Mouse (Mus musculus) bone marrow, adult 2 months (tissue): ENCODE data around the gene Gm49383. TPM values are rescaled to one million over a fixed set of nuclear protein-coding genes. Genes with fewer than 3 reads are reported as not detected.
A peak's percentile ranks its signal among the peaks of the same experiment; 100 is the strongest.

Source experiments
- H3K27ac ChIP-seq: fragments of 200-500 bp; 2 replicates; pipeline ENCODE4 v1.5.1; 2012; ENCODE audit warnings: low read depth, mild to moderate bottlenecking, control low read depth, inconsistent platforms, low read length; ENCODE audit not compliant: control insufficient read depth, poor library complexity, insufficient read depth
- H3K4me1 ChIP-seq: fragments of 200-500 bp; 2 replicates; pipeline ENCODE4 v1.6.1; 2011; ENCODE audit warnings: low read length; ENCODE audit not compliant: control insufficient read depth, insufficient read depth
- H3K4me3 ChIP-seq: fragments of 200-500 bp; replicated peaks from 2 replicates; pipeline ENCODE3; 2011; ENCODE audit warnings: mild to moderate bottlenecking, low read depth, low read length, control low read depth; ENCODE audit not compliant: control insufficient read depth
- CTCF ChIP-seq: fragments of 200-500 bp; IDR thresholded peaks from 2 replicates; pipeline ENCODE4 v1.5.1; 2011; ENCODE audit warnings: low read length, control low read depth; ENCODE audit not compliant: control insufficient read depth, insufficient read depth
- POLR2A ChIP-seq: fragments of 200-500 bp; IDR thresholded peaks from 2 replicates; pipeline ENCODE4 v1.6.1; 2011; ENCODE audit warnings: low read depth, mild to moderate bottlenecking, control low read depth, low read length, borderline replicate concordance; ENCODE audit not compliant: control insufficient read depth
- WGBS: fragments of 180-500 bp; shearing (Covaris S2); methylation state at CpG from one replicate; pipeline ENCODE4 v1.1.7; 2018; 5-methylcytosine and 5-hydroxymethylcytosine counted together
- polyA plus RNA-seq: library from polyadenylated mRNA; stranded (reverse); fragments of >200 nt; gene quantifications from 2 replicates; pipeline ENCODE4 v1.2.4, GENCODE M21; 2011; ENCODE audit warnings: low replicate concordance; ENCODE audit not compliant: missing spikeins, insufficient read depth, insufficient read length

The Gm49383 gene
- polyA plus RNA-seq, 1 experiment = not detected

DNA sequence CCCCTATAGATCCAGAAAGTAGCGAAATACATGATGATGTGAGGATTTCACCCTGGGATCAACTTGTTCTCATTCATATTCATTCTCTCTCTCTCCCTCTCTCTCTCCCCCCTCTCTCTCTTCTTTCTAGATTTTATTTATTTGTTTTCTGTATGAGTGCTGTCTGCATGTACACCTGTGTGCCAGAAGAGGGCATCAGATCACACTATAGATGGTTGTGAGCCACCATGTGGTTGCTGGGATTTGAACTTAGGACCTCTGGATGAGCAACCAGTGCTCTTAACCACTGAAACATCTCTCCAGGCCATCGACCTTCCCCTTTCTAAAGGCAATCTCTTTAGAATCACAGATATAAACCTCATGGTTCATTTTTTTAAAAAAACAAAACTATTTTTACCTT lies 11.6 kb upstream of the Gm49383 start:
- no peak overlapping the region for H3K4me3 ChIP-seq
- 79% methylated on average over 2 of the region's 2 CpGs for WGBS
- no peak overlapping the region for H3K27ac ChIP-seq

DNA sequence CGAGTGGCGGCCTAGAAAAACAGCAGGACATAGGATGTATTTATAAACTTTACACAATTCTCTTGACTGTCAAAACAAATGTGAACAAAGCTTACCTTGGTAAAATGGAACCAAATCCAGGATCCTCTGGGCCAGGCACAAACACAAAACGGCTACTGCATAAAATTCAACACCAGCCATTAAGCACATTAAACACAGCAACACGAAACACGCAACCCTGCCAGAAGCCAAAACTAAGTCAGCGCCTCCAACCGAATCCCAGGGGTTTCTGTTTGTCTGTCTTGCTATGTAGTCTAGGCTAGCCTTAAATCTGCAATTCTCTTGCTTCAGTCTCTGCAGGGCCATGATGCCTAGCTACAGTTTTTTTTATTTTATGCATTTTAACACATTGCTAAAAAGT lies 11.0 kb upstream of the Gm49383 start:
- Histone ChIP-seq H3K27ac (no peak overlapping the region), H3K4me1 (no peaks in the 10 kb centered on the region), H3K4me3 (no peak overlapping the region)
- TF ChIP-seq CTCF = no peak
- TF ChIP-seq POLR2A = no peak
- 95% methylated on average over 7 of the region's 7 CpGs for WGBS

More for the DNA sequence above, 11.6 kb upstream of the Gm49383 start:
- H3K4me1 ChIP-seq = no peaks in the 10 kb centered on the region
- no peak for TF ChIP-seq CTCF
- no peak for TF ChIP-seq POLR2A

DNA sequence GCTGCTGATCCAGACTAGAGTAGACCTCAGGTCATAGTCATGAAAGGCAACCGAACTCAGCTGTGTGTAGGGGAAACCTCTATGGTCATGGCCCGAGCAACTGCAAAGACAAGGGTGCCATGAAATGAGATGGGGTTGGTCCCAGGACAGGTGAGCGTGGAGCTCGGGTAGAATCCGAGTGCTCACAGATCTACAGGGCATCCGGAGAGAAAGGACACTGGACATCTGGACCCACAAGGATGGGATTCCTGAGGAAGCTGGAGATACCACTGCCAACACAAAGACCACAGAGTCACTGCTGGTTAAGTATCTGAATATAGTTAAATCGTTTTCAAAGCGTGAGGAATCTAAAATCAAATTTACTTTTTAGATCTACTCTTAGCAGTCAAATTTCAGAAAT lies 10.5 kb upstream of the Gm49383 start:
- TF ChIP-seq POLR2A (no peak), CTCF (no peak)

DNA sequence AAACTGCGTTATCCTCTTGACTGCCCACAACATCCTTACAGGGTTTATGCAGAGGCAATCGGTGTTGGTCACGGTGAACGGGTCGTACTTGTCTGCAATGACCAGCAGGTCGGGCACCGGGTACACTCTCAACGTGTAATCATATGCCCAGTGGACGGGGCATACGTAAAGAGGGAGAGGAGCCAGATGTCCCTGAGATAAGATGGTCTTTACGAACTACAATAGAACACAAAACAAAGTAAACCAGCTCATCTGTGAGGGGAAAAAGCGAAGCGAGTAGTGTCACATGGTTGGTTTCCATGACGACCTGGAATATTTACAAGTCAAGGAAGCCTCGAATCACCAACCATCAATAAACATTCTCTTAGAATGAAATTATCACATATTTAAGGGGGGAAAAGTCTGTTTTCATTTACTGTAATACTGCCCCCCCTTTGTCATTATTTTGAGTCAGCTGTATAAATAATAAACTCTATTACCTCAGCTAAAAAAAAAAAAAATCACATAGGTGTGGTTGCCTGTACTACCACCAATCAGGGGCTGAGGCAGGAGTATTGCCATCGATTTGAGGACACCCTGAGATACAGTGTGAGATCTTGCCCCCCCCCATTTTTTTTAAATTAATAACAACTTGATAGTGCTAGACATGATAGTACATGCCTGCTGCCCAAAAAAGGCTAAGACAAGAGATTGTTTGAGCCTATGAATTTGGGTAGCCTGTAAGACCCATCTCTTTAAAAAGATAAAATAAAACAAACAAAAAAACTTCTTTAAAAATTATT lies 7.3 kb upstream of the Gm49383 start, which contains the start of gene Gm49384:
Gene Gm49384, minus strand, starts transcription at position 216 of the 782 bp plus-strand sequence.
- H3K4me1 ChIP-seq = no peaks in the 10 kb centered on the region
- TF ChIP-seq POLR2A (no peak), CTCF (no peak)
- WGBS = 88% methylated on average over 16 of the region's 16 CpGs
- H3K4me3 ChIP-seq = no peak within 1 kb of the TSS
- H3K27ac ChIP-seq = no peak within 1 kb of the TSS

More for the DNA sequence above, 10.5 kb upstream of the Gm49383 start:
- no peaks in the 10 kb centered on the region for H3K4me1 ChIP-seq
- no peak overlapping the region for H3K27ac ChIP-seq
- 89% methylated on average over 8 of the region's 8 CpGs for WGBS
- no peak overlapping the region for H3K4me3 ChIP-seq

DNA sequence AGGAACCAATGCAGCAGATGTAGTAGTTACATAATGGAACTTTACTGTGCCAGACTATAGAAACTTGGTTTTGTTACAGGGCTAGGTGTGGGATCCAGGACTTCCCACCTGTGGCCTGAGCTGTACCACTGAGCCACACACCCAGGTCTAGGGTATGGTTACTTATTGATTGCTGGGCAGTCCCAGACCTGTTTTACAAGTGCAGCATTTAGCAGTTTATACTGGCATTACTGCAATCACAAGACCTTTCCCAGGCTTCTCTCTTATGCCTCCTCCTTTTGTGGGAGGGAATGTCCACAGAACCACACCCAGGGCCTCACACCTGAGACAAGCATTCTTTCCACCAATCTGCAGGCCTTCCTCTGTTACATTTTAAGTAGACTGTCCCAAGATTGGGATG lies 2.1 kb upstream of the Gm49383 start:
- Histone ChIP-seq H3K4me3 (no peak overlapping the region), H3K4me1 (no peaks in the 10 kb centered on the region; the same call in 1 of the 2 replicates), H3K27ac (no peak overlapping the region)
- TF ChIP-seq CTCF (no peak), POLR2A (no peak)

DNA sequence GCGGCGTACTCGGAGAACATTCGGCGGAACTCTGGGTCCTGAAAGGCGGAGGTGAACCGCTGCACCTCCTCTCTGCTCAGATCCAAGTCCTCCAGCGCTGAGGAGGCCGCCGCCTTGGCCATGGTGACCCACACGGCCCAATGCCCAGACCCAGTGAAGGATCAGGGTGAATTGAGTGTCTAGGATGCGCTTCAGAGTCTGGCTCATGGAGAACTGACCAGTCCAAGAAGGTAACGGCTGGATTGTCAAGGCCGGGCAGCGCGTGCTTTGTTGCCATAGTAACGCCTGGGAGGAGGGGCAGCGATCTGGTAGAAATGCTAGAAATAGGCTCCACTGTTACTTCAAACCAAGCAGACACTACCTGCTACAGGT lies 1.2 kb upstream of the Gm49383 start, which contains the start of gene Dnaaf2:
Gene Dnaaf2, minus strand, starts transcription at position 266 of the 372 bp plus-strand sequence.
- Histone ChIP-seq H3K27ac (peak within 1 kb of the TSS; percentile 98), H3K4me1 (no peaks in the 10 kb centered on the region; the same call in 1 of the 2 replicates), H3K4me3 (peak within 1 kb of the TSS; percentile 98)
- TF ChIP-seq POLR2A (no peak), CTCF (no peak)
- WGBS = 1% methylated on average over 18 of the region's 18 CpGs

DNA sequence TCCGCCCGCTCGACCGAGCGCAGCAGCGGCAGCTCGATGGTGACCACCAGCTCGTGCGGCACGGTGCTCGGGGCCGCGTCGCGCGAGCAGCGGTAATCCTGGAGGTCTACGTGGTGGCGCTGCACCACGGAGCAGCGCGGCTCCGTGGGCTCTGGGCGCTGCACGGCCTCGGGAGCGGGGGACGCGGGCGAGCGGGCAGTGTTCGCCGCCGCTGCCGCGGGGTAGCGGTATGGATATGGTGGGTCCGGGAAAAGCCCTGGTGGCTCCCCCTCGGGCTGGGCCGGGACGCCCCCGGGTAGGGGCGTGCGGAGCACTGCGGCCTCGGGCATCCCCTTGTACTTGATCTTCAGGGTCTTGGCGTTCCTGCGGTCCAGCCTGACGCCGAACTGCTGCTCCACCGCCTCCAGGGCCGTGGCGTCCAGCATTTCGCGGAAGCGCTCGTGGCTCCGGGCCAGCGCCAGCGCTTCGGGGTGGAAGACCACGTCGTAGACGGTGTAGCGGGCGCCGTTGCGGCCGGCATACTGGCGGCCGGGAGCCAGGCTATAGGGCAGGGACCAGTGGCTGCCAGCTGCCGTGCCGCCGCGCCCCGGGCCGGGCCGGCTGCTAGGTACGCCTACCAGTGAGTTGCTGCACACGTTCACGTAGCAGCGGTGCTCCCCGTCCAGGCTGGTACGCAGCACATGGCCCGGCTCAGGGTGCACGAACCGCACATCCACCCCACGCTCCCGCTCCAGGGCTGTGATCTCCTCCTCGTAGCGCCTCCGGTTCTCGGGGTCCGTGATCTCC lies 667 bp upstream of the Gm49383 start:
- H3K4me1 ChIP-seq = no peaks in the 10 kb centered on the region; the same call in 1 of the 2 replicates
- TF ChIP-seq CTCF = no peak
- TF ChIP-seq POLR2A = peak; percentile 39; the same call in 1 of the 2 replicates
- H3K4me3 ChIP-seq = peak overlapping the region; percentile 98
- WGBS = under 1% methylated on average over 92 of the region's 94 CpGs
- H3K27ac ChIP-seq = peak overlapping the region; percentile 98

DNA sequence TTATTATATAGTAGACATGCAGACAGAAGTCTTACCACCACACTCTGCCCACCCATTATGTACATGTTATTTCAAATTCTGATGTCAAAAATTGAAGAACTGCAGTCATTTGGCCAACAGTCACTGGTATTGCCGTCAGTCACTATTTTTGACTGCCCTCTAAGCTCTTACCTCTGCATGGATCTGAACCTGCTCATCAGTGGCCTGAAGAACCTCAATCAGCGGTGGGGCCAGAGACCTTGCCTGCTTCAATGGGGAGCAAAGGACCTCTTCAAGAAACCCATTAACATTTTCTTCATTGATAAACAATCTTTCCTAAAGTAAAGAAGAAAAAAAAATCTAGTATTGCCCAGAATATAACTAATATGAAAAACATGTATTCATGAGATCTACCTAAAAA lies 4.3 kb downstream of the Gm49383 start:
- H3K4me1 ChIP-seq = no peaks in the 10 kb centered on the region
- no peak overlapping the region for H3K27ac ChIP-seq
- 90% methylated on average over 2 of the region's 2 CpGs for WGBS
- TF ChIP-seq CTCF = no peak
- no peak for TF ChIP-seq POLR2A
- H3K4me3 ChIP-seq = no peak overlapping the region

DNA sequence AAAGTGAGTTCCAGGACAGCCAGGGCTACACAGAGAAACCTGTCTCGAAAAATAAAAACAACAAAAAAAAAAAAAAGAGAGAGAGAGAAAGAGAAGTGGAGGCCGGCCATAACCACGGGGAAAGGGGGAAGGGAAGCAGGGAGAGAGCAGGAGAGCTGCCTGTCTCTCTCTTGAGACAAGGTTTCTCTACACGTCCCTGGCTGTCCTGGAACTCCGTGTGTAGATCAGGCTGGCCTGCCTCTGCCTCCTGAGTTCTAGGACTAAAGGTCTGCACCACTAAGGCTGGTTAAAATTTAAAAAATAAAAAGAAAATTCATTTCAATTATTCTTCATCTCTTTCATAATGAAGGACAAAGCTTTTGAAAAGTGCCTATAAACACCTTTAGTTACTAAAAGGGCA lies 5.5 kb downstream of the Gm49383 start:
- TF ChIP-seq CTCF (no peak), POLR2A (no peak)
- WGBS = 72% methylated on average over 5 of the region's 5 CpGs

More for the DNA sequence above, 5.5 kb downstream of the Gm49383 start:
- H3K4me3 ChIP-seq = no peak overlapping the region
- H3K27ac ChIP-seq = no peak overlapping the region
- H3K4me1 ChIP-seq = no peaks in the 10 kb centered on the region
